Mouse (Mus musculus) layer of hippocampus, adult 11-12 months (tissue): ENCODE results near the gene Pld4.

ENCODE experiments used
- DNase-seq: peaks from one replicate; pipeline ENCODE4 v3.0.0; 2022; ENCODE audit warnings: low spot score

The Pld4 gene

GRCm38 (mm10) chr12:112767036-112767890 lies 6.8 kb downstream of the Pld4 start:
- no peak for DNase-seq

GRCm38 (mm10) chr12:112768166-112768565 lies 7.7 kb downstream of the Pld4 start:
- DNase-seq: no peak

GRCm38 (mm10) chr12:112769031-112769430 lies 8.6 kb downstream of the Pld4 start:
- DNase-seq: no peak

GRCm38 (mm10) chr12:112769751-112770150 lies 9.3 kb downstream of the Pld4 start:
- DNase-seq: no peak

GRCm38 (mm10) chr12:112770396-112770795 lies 9.9 kb downstream of the Pld4 start:
- DNase-seq: no peak

- DNase-seq: no peak
These were observed 11.9 kb downstream of the Pld4 start for GRCm38 (mm10) chr12:112772306-112772705.

GRCm38 (mm10) chr12:112773366-112773765 lies 12.9 kb downstream of the Pld4 start:
- no peak for DNase-seq

- DNase-seq: no peak
These were observed 13.6 kb downstream of the Pld4 start for GRCm38 (mm10) chr12:112774026-112774425.

- no peak for DNase-seq
These were observed 14.0 kb downstream of the Pld4 start for GRCm38 (mm10) chr12:112774481-112774880.

GRCm38 (mm10) chr12:112791026-112791425 lies 30.6 kb downstream of the Pld4 start:
- no peak for DNase-seq

GRCm38 (mm10) chr12:112793601-112794355 lies 33.3 kb downstream of the Pld4 start:
- DNase-seq: no peak

GRCm38 (mm10) chr12:112794356-112794816 lies 33.9 kb downstream of the Pld4 start:
- DNase-seq: no peak

- DNase-seq: no peak
These were observed 34.5 kb downstream of the Pld4 start for GRCm38 (mm10) chr12:112794998-112795397.

GRCm38 (mm10) chr12:112795466-112796104 lies 35.1 kb downstream of the Pld4 start:
- no peak for DNase-seq

GRCm38 (mm10) chr12:112796551-112797510 lies 36.4 kb downstream of the Pld4 start:
- DNase-seq: no peak

GRCm38 (mm10) chr12:112797672-112798331 lies 37.3 kb downstream of the Pld4 start:
- DNase-seq: peak; percentile 64

- DNase-seq: no peak
These were observed 37.9 kb downstream of the Pld4 start for GRCm38 (mm10) chr12:112798332-112798681.

GRCm38 (mm10) chr12:112798716-112799115 lies 38.3 kb downstream of the Pld4 start:
- no peak for DNase-seq

- DNase-seq: no peak
These were observed 38.9 kb downstream of the Pld4 start for GRCm38 (mm10) chr12:112799237-112799970.

- DNase-seq: peak; percentile 74
These were observed 40.0 kb downstream of the Pld4 start for GRCm38 (mm10) chr12:112800476-112800875.
